Mouse (Mus musculus) kidney, adult 2 months (tissue): ENCODE measurements around the gene Il6ra. TPM values are rescaled to one million over a fixed set of nuclear protein-coding genes. Genes with fewer than 3 reads are reported as not detected.

Experiments
- DNase-seq: peaks from one replicate; pipeline ENCODE4 v3.0.0; 2021
- H3K27ac ChIP-seq: fragments of 200-500 bp; 2 replicates; pipeline ENCODE4 v1.5.1; 2012; ENCODE audit warnings: low read depth, low read length, control low read depth, inconsistent platforms; ENCODE audit not compliant: insufficient read depth
- H3K27me3 ChIP-seq: fragments of 200-500 bp; replicated peaks from 2 replicates; pipeline ENCODE4 v1.6.1; 2012; ENCODE audit warnings: mild to moderate bottlenecking, moderate library complexity, low read length, inconsistent platforms; ENCODE audit not compliant: control insufficient read depth, insufficient read depth
- H3K36me3 ChIP-seq: fragments of 200-500 bp; 2 replicates; pipeline ENCODE4 v1.6.1; 2012; ENCODE audit warnings: mild to moderate bottlenecking, moderate library complexity, low read length, inconsistent platforms; ENCODE audit not compliant: control insufficient read depth, insufficient read depth
- H3K4me1 ChIP-seq: fragments of 200-500 bp; 2 replicates; pipeline ENCODE4 v1.6.1; 2011; ENCODE audit warnings: low read length; ENCODE audit not compliant: control insufficient read depth, insufficient read depth
- H3K4me3 ChIP-seq: fragments of 200-500 bp; 2 replicates; pipeline ENCODE4 v1.5.1; 2011; ENCODE audit warnings: mild to moderate bottlenecking, low read depth, low read length, control low read depth; ENCODE audit not compliant: insufficient read depth
- CTCF ChIP-seq: fragments of 200-500 bp; conservative IDR thresholded peaks from 2 replicates; pipeline ENCODE4 v1.5.1; 2011; ENCODE audit warnings: low read depth, mild to moderate bottlenecking, control low read depth, low read length, moderate library complexity, mixed read lengths; ENCODE audit not compliant: insufficient read depth, insufficient read length
- POLR2A ChIP-seq: fragments of 200-500 bp; IDR thresholded peaks from one replicate; pipeline ENCODE4 v1.6.1; 2011; ENCODE audit warnings: low read depth, low read length, control low read depth
- WGBS: fragments of 180-500 bp; shearing (Covaris S2); methylation state at CpG from one replicate; pipeline ENCODE4 v1.1.7; 2018; 5-methylcytosine and 5-hydroxymethylcytosine counted together
- polyA plus RNA-seq: library from polyadenylated mRNA; depleted of rRNA; stranded (reverse); fragments of >200 nt; gene quantifications from 2 replicates; pipeline ENCODE4 v1.2.3, GENCODE M21; 2012

Il6ra gene
- polyA plus RNA-seq, 1 experiment = 4.1 TPM

DNA sequence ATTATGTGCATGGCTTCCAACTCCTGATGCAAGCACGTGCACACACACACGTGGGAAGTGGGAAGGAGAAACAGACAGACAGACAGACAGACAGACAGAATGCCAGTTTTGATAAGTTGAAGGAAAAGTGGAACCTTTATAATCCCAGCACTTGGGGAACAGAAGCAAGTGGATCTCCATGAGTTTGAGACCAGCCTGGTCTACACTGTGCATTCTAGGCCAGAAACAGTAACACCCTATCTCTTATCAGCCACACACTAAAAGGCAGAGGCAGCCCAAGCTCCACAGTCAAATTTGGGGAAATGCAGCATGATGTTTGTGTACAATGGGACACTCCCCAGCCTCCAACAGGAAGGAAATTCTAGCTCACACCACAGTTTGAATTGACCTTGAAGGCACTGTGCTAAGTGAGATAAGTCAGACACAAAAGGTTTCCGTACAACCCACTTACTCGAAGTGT lies 29.4 kb downstream of the Il6ra start:
- Histone ChIP-seq H3K27me3 (no peaks in the 10 kb centered on the region), H3K4me3 (no peak overlapping the region), H3K4me1 (no peaks in the 10 kb centered on the region), H3K27ac (no peak overlapping the region), H3K36me3 (no peaks in the 10 kb centered on the region)
- 77% methylated on average over 4 of the region's 4 CpGs for WGBS
- DNase-seq = no peak
- TF ChIP-seq CTCF (no peak), POLR2A (no peak)

DNA sequence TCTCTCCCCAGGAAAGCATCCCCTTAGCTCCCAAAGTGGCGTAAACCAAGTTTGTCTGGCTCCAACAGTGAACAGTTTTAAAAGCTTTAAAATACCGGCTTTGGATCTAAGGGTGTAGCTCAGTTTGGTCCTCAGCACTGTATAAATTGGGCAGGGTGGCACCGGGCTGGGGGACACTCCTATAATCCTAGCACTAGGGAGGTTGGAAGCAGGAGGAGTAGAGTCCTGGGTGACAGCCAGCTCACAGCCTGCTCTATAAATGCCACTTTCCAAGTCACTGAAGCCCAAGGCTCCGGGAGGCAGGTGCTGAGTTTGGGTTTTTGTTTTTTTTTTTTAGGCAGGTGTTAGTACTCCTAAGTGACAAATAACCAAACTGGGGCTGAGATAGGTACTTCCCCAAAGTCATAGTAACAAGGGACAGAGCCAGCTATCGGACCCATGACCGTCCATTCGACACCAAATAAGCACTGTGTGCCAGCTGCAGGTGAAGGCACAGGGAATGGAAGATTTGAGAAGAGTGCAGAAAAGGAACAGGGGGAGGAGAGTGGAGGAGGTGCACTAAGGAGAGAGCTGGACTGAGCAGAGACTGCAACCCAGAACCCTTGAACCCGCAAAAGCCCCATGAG lies 30.3 kb downstream of the Il6ra start:
- DNase-seq = no peak
- WGBS = 75% methylated on average over 8 of the region's 8 CpGs
- Histone ChIP-seq H3K36me3 (no peaks in the 10 kb centered on the region), H3K27me3 (no peaks in the 10 kb centered on the region), H3K4me3 (no peak overlapping the region), H3K4me1 (no peaks in the 10 kb centered on the region), H3K27ac (no peak overlapping the region)
- TF ChIP-seq POLR2A = no peak
- no peak for TF ChIP-seq CTCF

DNA sequence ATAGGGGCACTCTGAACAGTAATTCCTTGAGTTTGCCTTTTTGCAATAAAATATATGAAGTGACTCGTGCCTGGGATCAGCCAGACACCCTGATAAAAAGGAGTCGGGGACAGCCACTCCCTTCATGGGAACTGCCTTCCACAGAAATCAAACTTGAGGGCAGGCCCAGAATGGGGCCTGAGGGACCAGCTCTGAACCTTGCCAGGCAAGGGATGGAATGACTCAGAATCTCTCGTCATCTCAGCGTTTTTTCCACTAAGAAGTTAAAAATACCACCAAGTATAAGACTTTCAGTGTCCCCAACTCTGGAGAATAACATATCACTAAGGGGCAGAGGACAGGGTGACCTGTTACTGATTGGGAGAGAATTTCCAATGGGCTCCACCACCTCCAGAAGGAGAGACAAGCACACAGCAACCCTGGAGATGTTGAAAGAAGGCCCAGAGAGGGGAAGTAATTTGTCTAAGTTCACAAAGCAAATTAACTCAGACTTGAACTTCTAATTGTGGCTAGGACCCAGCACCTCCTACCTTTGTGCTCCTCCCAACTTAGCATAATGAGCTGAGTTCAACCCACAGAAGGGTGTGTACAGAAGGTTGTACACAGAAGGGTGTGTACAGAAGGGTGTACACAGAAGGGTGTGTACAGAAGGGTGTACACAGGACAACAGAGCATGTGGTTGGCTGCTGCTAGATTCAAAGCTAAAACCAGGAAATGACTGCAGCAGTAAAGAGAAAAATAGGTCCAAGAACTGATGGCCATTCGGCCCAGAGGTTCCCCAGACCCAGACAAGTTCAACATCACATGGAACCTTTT lies 32.8 kb downstream of the Il6ra start:
- Histone ChIP-seq H3K4me1 (no peaks in the 10 kb centered on the region), H3K4me3 (no peak overlapping the region), H3K27me3 (no peaks in the 10 kb centered on the region), H3K27ac (no peak overlapping the region), H3K36me3 (no peaks in the 10 kb centered on the region)
- TF ChIP-seq CTCF = no peak
- TF ChIP-seq POLR2A = no peak
- 77% methylated on average over 5 of the region's 5 CpGs for WGBS
- no peak for DNase-seq

DNA sequence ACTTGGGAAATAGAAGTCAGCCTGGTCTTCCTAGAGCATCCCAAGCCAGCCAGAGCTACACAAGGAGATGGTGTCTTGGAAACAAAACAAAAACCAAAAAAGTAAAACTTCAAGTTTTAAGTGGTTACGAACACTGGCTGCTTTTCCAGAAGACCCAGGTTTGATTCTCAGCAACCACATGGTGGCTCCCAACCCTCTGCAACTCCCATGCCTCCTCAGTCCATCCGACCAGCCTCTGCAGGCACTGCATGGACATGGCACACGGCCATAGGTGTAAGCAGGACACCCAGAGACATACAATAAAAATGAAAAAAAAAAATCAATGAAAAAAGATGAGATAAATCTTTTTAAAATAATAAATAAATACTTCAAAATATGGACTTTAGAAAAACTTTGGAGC lies 33.7 kb downstream of the Il6ra start:
- no peak for DNase-seq
- H3K27ac ChIP-seq = no peak overlapping the region
- H3K27me3 ChIP-seq = no peaks in the 10 kb centered on the region
- WGBS = 74% methylated on average over 3 of the region's 3 CpGs
- no peaks in the 10 kb centered on the region for H3K36me3 ChIP-seq
- TF ChIP-seq POLR2A = no peak
- no peak for TF ChIP-seq CTCF
- H3K4me1 ChIP-seq = no peaks in the 10 kb centered on the region
- H3K4me3 ChIP-seq = no peak overlapping the region

DNA sequence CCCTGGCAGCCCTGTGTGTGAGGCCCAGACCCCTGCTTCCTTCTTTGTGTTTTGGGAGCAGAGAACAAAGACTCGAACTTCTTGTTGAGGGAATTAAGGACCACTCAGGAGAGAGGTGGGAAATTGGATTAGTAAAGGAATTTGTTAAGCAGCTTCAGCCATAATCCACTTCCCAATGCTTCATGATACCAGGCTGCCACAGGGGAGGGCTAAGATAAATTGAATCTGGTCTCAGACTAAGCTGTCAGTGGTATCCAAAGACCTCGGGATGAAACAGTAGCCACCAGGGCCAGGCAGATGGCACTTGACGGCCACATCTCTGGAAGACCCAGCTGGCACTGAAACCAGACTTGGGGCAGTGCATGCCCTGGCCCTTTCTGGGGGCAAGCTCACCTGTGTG lies 34.5 kb downstream of the Il6ra start:
- Histone ChIP-seq H3K36me3 (no peaks in the 10 kb centered on the region), H3K4me3 (no peak overlapping the region), H3K27me3 (no peaks in the 10 kb centered on the region), H3K4me1 (no peaks in the 10 kb centered on the region), H3K27ac (no peak overlapping the region)
- 66% methylated on average over 3 of the region's 3 CpGs for WGBS
- no peak for TF ChIP-seq POLR2A
- no peak for TF ChIP-seq CTCF
- DNase-seq = no peak

DNA sequence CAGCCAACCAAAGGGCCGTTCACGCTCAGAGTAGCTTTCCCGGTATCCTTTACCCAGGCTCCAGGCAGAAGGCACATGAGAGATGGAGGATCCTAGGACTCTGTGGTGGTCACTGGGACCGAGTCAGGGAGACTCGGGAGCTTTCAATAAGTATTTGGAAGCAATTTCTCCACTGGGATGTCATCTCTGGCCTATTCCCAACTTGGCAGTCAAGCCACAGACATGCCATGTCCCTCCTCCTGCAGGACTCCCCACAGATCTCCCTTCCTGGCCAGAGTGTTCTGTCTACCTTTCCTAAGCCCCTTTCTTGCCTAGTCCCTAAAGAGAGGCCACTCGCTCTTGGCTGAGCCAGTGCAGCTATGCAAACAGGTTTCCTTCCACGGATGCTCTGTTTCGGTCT lies 35.9 kb downstream of the Il6ra start:
- H3K27me3 ChIP-seq = no peaks in the 10 kb centered on the region
- DNase-seq = no peak
- H3K4me3 ChIP-seq = no peak overlapping the region
- WGBS = 77% methylated on average over 8 of the region's 8 CpGs
- H3K27ac ChIP-seq = no peak overlapping the region
- no peaks in the 10 kb centered on the region for H3K36me3 ChIP-seq
- TF ChIP-seq CTCF = no peak
- TF ChIP-seq POLR2A = no peak
- H3K4me1 ChIP-seq = no peaks in the 10 kb centered on the region

DNA sequence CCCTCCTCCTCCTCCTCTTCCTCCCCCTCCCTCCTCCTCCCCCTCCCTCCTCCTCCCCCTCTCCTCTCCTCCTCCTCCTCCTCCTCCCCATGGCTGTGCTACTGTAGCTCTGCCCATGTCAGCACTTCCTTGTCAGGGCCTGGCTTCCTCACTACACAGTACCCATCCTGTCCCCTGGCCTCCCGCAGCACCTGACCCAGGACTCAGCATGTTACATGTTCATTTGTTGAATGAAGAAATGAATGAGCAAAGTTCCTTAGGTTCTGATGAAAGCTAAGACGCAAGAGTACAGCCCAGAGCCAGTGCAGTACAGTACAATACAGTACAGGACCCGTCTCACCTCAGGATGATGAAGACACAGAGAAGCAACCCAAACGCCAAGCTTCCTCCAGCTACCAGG lies 36.5 kb downstream of the Il6ra start:
- Histone ChIP-seq H3K27ac (no peak overlapping the region), H3K4me3 (no peak overlapping the region), H3K27me3 (no peaks in the 10 kb centered on the region), H3K4me1 (no peaks in the 10 kb centered on the region), H3K36me3 (no peaks in the 10 kb centered on the region)
- no peak for DNase-seq
- WGBS = 71% methylated on average over 4 of the region's 4 CpGs
- TF ChIP-seq CTCF (no peak), POLR2A (no peak)
